Mouse (Mus musculus) forebrain, postnatal 0 days (tissue): ENCODE data around the gene Guk1. TPM values are rescaled to one million over a fixed set of nuclear protein-coding genes. Genes with fewer than 3 reads are reported as not detected.

Source experiments
- ATAC-seq: fragments of 200-750 bp; cut with Nextera tagmentation; 2 replicates; pipeline ENCODE4 v1.8.0; 2017; ENCODE audit warnings: mild to moderate bottlenecking, moderate library complexity
- DNase-seq: peaks from one replicate; pipeline ENCODE4 v3.0.0-alpha.2; 2015
- H3K27ac ChIP-seq: fragments of 300-500 bp; sonication (generic); 2 replicates; pipeline ENCODE4 v1.5.1; 2014; ENCODE audit warnings: low read depth, mild to moderate bottlenecking, antibody characterized with exemption, low read length, moderate library complexity, mixed read lengths
- H3K27me3 ChIP-seq: fragments of 300-500 bp; sonication (generic); 2 replicates; pipeline ENCODE4 v1.6.1; 2014; ENCODE audit warnings: mild to moderate bottlenecking, low read length, mixed read lengths; ENCODE audit not compliant: insufficient read depth
- H3K36me3 ChIP-seq: fragments of 300-500 bp; sonication (generic); 2 replicates; pipeline ENCODE4 v1.6.1; 2014; ENCODE audit warnings: mild to moderate bottlenecking, moderate library complexity; ENCODE audit not compliant: insufficient read depth
- H3K4me1 ChIP-seq: fragments of 300-500 bp; sonication (generic); 2 replicates; pipeline ENCODE4 v1.6.1; 2014; ENCODE audit warnings: antibody characterized with exemption; ENCODE audit not compliant: insufficient read depth
- H3K4me2 ChIP-seq: fragments of 300-500 bp; sonication (generic); 2 replicates; pipeline ENCODE4 v1.6.1; 2014; ENCODE audit warnings: low read depth, mild to moderate bottlenecking, moderate library complexity
- H3K4me3 ChIP-seq: fragments of 300-500 bp; sonication (generic); 2 replicates; pipeline ENCODE4 v1.5.1; 2014; ENCODE audit warnings: low read depth, low read length, mixed read lengths
- H3K9ac ChIP-seq: fragments of 300-500 bp; sonication (generic); 2 replicates; pipeline ENCODE4 v1.6.1; 2014; ENCODE audit warnings: mild to moderate bottlenecking
- H3K9me3 ChIP-seq: fragments of 300-500 bp; sonication (generic); 2 replicates; pipeline ENCODE4 v1.6.1; 2016; ENCODE audit warnings: low read length
- CTCF ChIP-seq: sonication (generic); IDR thresholded peaks from 2 replicates; pipeline ENCODE4 v1.5.1; 2016; ENCODE audit warnings: antibody characterized with exemption, control low read depth, low read depth
- WGBS: fragments of 180-500 bp; shearing (Covaris S2); extraction: QIAGEN DNeasy Blood & Tissue Kit; methylation state at CpG from one replicate; pipeline ENCODE4 v1.1.7; 2014; 5-methylcytosine and 5-hydroxymethylcytosine counted together
- polyA plus RNA-seq: library from polyadenylated mRNA; unstranded; fragments of >200 nt; fragmentation: Nextera tagmentation; extraction: Ambion mirVana; gene quantifications from 2 replicates; pipeline ENCODE4 v1.2.1, GENCODE M21; 2015
- total RNA-seq: library from RNA; depleted of rRNA; stranded (reverse); fragments of >200 nt; gene quantifications from 2 replicates; pipeline ENCODE4 v1.2.3, GENCODE M21; 2014

Gene Guk1
- total and polyA plus RNA-seq, 2 experiments from 2014 or later: 122 to 274 TPM

- no peak for ATAC-seq
- Histone ChIP-seq H3K9me3 (no peaks in the 10 kb centered on the region), H3K4me3 (no peak overlapping the region), H3K36me3 (no peaks in the 10 kb centered on the region), H3K9ac (no peak overlapping the region), H3K4me1 (peaks cover 2% of the 10 kb centered on the region; the same call in 1 of the 2 replicates), H3K4me2 (no peak overlapping the region), H3K27ac (no peak overlapping the region), H3K27me3 (no peaks in the 10 kb centered on the region)
- DNase-seq: no peak
- TF ChIP-seq CTCF: no peak
These were observed 4.2 kb upstream of the Guk1 start for GRCm38 (mm10) chr11:59196230-59196629.

- Histone ChIP-seq H3K4me1 (no peaks in the 10 kb centered on the region; the same call in 1 of the 2 replicates), H3K4me3 (peak overlapping the region; percentile 62), H3K9ac (peak overlapping the region; percentile 80), H3K9me3 (no peaks in the 10 kb centered on the region), H3K27ac (peak overlapping the region; percentile 87), H3K36me3 (0 out of 2 replicates have a peak, but pooled peaks cover 4% of the 10 kb centered on the region), H3K4me2 (peak overlapping the region; percentile 51), H3K27me3 (no peaks in the 10 kb centered on the region)
- peak; percentile 25; the same call in 1 of the 2 replicates for TF ChIP-seq CTCF
- WGBS: under 1% methylated on average over 53 of the region's 59 CpGs
- ATAC-seq (peak; percentile 96), DNase-seq (peak; percentile 94)
These were observed 567 bp downstream of the Guk1 start for GRCm38 (mm10) chr11:59191231-59192058.

GRCm38 (mm10) chr11:59187706-59188105, 4.3 kb downstream of the Guk1 start:
- 88% methylated on average over 6 of the region's 6 CpGs for WGBS
- Histone ChIP-seq H3K36me3 (peaks cover 36% of the 10 kb centered on the region), H3K4me3 (no peak overlapping the region), H3K4me2 (no peak overlapping the region), H3K9me3 (no peaks in the 10 kb centered on the region), H3K27ac (no peak overlapping the region), H3K27me3 (no peaks in the 10 kb centered on the region), H3K4me1 (no peaks in the 10 kb centered on the region; the same call in 1 of the 2 replicates), H3K9ac (no peak overlapping the region)
- no peak for ATAC-seq
- no peak for DNase-seq
- no peak for TF ChIP-seq CTCF

GRCm38 (mm10) chr11:59185490-59185889, 6.5 kb downstream of the Guk1 start:
- Histone ChIP-seq H3K4me1 (no peaks in the 10 kb centered on the region; the same call in 1 of the 2 replicates), H3K4me2 (no peak overlapping the region), H3K9ac (no peak overlapping the region), H3K27ac (no peak overlapping the region), H3K4me3 (no peak overlapping the region), H3K36me3 (peaks cover 36% of the 10 kb centered on the region), H3K27me3 (no peaks in the 10 kb centered on the region), H3K9me3 (no peaks in the 10 kb centered on the region)
- no peak for TF ChIP-seq CTCF
- WGBS: 82% methylated on average over 5 of the region's 5 CpGs
- no peak for ATAC-seq
- DNase-seq: no peak

- peak; percentile 80 for TF ChIP-seq CTCF
- ATAC-seq (peak; percentile 74; the same call in 1 of the 2 replicates), DNase-seq (peak; percentile 64)
- H3K27ac ChIP-seq: no peak overlapping the region
- H3K4me1 ChIP-seq: no peaks in the 10 kb centered on the region
- no peaks in the 10 kb centered on the region for H3K9me3 ChIP-seq
- peaks cover 34% of the 10 kb centered on the region for H3K36me3 ChIP-seq
- H3K9ac ChIP-seq: no peak overlapping the region
- WGBS: 23% methylated on average over 3 of the region's 3 CpGs
- H3K27me3 ChIP-seq: no peaks in the 10 kb centered on the region
- no peak overlapping the region for H3K4me3 ChIP-seq
- H3K4me2 ChIP-seq: no peak overlapping the region
These were observed 8.2 kb downstream of the Guk1 start for GRCm38 (mm10) chr11:59183821-59184220.

- peaks cover 7% of the 10 kb centered on the region for H3K27me3 ChIP-seq
- H3K4me2 ChIP-seq: no peak within 1 kb of the TSS
- no peak for DNase-seq
- 43% methylated on average over 3 of the region's 3 CpGs for WGBS
- no peaks in the 10 kb centered on the region for H3K4me1 ChIP-seq
- ATAC-seq: no peak
- no peak within 1 kb of the TSS for H3K9ac ChIP-seq
- H3K4me3 ChIP-seq: no peak within 1 kb of the TSS
- no peak for TF ChIP-seq CTCF
- H3K9me3 ChIP-seq: no peaks in the 10 kb centered on the region
- H3K36me3 ChIP-seq: peaks cover 34% of the 10 kb centered on the region
- no peak within 1 kb of the TSS for H3K27ac ChIP-seq
These were observed 9.1 kb downstream of the Guk1 start, which contains the start of gene Gjc2 for GRCm38 (mm10) chr11:59182864-59183331. Gene Gjc2 (minus strand): TSS chr11:59183213.

GRCm38 (mm10) chr11:59176921-59177320, 15.1 kb downstream of the Guk1 start:
- Histone ChIP-seq H3K27ac (no peak overlapping the region), H3K4me3 (no peak overlapping the region), H3K4me2 (no peak overlapping the region), H3K9me3 (no peaks in the 10 kb centered on the region), H3K9ac (no peak overlapping the region), H3K4me1 (no peaks in the 10 kb centered on the region), H3K27me3 (peaks cover 45% of the 10 kb centered on the region), H3K36me3 (no peaks in the 10 kb centered on the region)
- TF ChIP-seq CTCF: no peak
- 12% methylated on average over 33 of the region's 34 CpGs for WGBS
- DNase-seq (no peak), ATAC-seq (no peak)
